Mouse (Mus musculus): ENCODE data around the gene Spata17.

Gene Spata17

DNA sequence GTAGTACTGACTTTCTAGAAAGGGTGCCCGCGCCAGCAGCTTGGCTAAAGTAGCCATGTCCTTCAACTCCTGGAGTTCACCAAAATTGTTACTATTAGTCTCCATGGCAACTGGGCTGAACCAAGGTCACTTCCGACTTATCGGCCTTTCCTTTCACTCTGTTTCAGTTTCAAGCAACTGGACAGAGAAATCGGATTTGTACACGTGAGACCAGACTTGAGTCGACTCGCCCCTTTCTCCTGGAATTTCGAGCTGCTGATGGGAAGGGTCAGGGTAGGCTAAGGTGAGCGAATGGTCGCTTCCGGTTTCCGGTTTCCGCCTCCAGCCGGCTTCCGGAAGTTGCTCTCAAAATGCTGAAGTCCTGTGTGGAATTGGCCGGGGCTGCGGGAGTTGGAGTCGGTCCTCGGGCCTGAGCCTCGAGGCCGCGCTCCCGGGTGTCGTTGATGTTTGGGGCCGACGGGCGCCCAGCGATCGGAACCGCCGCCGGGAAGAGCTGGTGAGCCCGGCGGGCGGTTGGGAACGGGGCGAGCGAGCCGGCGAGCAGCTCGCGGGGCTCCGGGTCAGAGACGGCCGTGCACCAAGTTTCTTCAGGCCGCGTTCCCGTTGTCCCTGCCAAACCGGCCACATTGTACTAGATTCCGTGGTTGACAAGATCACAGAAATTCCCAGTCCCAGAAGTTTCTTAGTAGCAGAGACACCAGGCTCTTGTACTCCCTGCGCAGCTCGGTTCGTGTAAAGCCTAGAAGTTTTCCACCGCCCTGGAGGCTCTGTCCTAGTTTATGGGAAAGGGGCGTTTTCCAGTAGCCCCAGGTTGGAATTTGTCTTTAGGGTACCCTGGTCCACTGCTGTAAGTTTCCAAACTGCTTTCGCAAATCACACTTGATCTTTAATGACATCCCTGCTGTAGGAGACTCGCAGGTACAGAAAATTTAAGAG, at the start of gene Spata17, which contains the start of gene Gpatch2:
Gene Spata17, minus strand, starts transcription at position 285 of the 936 bp plus-strand sequence.
Gene Gpatch2, plus strand, starts transcription at position 328 of the 936 bp plus-strand sequence.
- peak; percentile 37 to 44 for DNase-seq (ENCODE audit: low read depth in 2 of 2, low spot score in 2 of 2)

DNA sequence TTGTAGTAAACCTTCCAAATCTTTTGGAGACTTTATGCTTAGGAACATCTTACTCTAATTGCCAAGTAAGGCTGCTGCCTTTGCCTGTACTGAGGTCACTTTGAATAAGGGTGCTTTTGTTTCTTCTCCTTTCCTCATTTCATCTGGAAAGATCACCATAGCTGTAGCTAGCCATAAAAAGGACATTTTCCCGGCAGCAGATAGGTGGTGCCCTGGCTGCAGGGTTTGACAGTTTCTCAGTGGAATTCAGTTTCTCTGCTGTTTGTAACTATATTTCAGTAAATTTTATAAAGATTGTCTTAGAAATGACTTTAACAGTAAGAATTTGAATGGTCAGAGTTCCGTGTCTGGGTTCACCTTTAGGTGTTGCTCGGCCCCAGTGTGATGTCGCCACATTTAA, 43.5 kb upstream of the Spata17 start:
- DNase-seq (ENCODE audit: low read depth in 2 of 2, low spot score in 2 of 2) = no peak

DNA sequence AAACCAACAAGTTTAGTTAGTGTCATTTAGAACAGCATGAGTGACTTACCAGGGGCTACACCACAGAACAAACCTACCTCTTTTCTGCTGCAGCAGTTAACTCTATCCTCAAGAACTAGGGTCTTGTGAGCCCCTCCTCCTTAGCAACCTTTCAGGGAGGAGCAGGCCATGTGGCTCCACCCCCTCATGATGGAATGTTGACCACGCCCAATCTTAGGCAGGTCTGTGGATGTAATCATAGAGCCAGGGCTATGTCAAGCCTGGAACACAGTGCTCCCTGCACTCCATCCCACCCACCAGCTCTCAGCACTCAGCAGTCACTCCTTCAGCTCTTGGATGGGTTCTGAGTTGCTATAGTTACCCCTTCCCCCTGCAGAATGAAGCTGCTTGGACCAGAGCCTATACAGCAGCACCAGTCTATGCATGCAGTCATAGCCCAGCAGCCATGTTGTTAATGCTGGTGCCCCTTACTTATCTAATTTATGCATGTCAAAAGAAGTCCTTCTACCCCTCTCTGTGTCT, 35.5 kb upstream of the Spata17 start:
- DNase-seq (ENCODE audit: low read depth in 2 of 2, low spot score in 2 of 2) = no peak

DNA sequence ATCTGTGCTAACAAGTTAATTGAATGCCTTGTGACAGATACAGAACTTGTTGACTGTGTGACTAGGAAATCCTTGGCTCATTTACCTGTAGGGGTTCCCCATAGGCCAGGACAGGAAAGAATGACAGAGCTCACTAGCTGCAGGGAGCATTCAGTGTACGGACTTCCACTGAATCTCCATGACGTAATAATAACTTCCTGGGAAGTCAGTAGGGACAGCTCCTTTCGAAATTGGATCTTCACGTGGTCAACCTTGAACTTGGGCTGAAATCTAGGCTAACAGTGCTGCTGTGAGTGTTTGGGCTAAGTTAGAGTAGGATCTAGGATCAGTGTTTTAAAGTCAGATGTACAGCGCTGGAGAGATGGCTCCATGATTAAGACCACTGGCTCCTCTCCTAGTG, 29.5 kb upstream of the Spata17 start:
- DNase-seq (ENCODE audit: low read depth in 2 of 2, low spot score in 2 of 2) = no peak

DNA sequence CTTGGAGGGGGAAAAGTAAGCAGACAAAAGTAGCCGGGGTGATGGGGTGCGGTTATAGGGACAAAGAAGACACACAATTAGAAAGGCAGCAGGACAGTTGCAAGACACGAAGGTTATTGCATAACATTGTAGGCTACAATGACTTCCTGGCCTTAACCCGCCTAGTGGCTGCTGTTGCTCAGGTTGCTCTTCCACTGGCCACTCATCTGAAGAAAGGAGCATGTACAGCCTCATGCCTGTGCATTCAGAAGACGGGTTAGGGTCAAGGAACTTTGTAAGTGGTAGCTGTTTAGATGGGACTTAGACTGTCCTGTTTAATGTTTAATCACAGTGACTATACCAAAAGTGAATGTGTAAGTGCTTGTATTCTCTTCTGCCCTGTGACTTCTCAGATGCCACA, 26.1 kb upstream of the Spata17 start:
- no peak for DNase-seq (ENCODE audit: low read depth in 2 of 2, low spot score in 2 of 2)

DNA sequence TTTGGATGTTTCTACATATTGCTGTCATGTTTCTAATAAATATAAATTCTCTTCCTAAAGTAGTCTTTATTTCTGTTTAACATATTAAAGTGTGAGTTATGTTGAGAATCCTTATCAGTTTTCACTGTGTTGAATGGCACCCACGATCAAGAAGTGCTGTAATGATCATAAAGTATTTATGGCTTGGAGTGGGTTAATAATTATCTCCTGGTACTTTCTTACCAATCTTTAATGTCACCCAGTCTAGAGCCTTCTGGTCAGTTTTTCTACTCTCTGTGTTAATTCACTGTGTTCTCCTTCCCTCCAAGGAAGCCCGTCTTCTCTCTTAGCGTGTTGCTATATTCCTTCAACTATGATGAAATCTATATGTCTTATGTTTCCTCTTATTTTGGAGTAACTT, 25.0 kb upstream of the Spata17 start:
- DNase-seq (ENCODE audit: low read depth in 2 of 2, low spot score in 2 of 2) = no peak

DNA sequence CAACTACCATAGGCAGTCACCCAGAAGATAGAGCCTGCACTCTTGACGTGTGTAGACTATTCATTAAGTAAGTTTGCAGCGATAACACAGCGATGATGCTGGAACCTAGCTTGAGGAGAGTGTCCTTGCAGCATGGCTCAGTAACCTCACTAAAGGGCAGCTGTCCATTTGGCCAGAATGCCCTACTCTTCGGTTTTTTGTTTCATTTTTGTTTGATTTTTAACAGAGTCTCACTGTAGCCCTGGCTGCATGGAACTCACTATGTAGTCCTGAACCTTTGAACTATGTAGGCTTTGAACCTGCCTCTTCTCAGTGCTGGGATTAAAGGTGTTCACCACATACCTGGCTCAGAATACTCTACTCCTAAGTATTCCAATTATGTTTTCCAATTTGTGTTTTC, 22.8 kb upstream of the Spata17 start:
- no peak for DNase-seq (ENCODE audit: low read depth in 2 of 2, low spot score in 2 of 2)

DNA sequence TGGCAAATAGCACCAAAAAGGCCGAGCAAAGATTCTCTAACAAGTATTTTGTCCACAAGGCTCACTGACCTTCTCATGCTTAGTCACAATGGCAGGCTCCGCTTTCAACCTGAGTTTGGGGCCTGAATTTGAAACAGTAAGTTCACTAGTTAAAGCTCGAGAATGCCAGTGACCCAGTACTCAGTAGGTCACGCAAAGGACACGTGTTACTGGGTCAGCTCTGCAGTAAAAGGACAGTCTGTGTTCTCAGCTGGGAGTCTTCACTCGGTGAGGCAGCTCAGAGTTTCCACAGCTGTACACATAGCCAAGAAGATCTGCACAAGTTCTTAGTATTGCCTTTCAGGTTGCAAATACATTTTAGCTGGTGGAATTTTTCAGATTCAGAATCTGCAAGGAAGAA, 21.0 kb upstream of the Spata17 start:
- no peak for DNase-seq (ENCODE audit: low read depth in 2 of 2, low spot score in 2 of 2)

DNA sequence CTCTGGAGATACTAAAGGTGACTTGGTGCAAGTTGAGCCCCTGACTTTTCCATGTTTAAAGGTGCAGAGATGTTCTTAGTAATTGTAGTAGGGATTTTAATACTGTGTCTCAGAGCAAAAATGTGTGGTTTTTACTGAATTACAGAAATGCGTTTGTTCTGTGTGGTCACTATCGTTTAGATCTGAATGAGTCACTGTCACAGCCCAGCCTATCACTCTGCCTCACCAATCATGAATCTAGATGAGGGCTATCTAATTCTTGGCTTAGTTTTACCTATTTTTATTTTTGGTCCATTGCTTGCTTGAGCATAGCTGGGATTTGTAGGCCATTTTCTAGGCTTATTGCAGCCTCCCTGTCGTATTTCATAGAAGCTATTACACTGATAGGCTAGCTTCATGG, 19.9 kb upstream of the Spata17 start:
- no peak for DNase-seq (ENCODE audit: low read depth in 2 of 2, low spot score in 2 of 2)

DNA sequence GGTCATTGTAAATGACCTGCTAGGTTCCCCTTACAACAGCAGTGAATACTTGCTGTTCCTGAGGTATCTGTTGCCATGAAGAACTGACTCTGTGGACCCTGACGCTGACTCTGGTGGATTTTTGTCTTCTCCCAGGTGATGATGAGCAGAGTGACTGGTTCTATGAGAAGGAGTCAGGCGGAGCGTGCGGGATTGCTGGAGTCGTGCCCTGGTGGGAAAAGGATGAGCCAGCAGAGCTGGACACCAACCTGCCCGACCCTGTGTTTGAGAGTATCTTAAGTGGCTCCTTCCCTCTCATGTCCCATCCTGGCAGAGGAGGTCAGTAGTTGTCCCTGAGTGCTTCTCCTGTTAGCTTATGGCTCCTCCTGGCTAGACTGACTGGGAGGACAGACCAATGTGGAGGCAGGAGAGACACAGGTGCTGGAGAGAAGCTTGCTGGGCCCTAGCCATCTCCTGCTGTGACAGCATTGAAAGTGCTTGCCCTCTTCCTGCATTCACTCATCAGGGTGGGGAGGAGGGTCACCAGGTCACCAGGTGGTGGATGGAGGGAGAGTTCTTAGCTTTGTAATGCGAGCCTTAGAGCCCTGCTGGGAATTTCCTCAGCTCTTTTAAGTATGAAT, 17.8 kb upstream of the Spata17 start:
- DNase-seq (ENCODE audit: low read depth in 2 of 2, low spot score in 2 of 2) = no peak

DNA sequence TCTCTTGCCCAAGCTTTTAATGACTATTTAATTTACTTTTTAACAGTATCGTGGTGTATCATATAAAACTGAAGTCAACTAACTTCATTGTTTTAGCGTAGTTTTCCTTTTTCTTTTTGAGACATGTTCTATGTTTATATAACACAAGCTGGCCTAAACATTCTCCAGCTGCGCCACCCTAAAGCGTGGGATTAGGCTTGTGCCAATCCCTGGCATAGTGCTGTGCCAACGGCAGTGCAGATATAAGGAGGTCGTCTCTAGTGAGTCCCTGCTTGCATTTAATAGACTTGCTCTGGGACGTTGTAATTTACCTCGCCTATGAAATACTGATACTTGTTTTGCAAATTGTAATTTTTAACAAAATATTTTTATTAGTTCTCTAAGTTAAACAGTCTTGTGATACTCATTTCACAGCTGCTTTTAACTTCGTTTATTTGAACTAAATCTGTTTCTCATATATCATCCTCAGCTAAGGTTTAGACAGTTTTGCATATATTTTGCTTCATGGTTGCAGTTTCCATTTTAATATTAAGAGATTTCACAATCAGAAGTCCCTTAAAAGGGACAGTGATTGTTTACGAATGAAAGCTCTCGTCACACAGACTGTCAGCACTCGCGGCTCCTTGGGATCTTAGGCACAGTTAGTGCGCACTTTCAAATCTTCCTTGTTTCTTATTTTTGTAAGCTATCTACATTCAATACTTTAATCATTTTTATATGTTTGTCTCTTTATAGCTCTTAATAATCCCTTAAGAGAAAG, 17.1 kb upstream of the Spata17 start:
- no peak for DNase-seq (ENCODE audit: low read depth in 2 of 2, low spot score in 2 of 2)

DNA sequence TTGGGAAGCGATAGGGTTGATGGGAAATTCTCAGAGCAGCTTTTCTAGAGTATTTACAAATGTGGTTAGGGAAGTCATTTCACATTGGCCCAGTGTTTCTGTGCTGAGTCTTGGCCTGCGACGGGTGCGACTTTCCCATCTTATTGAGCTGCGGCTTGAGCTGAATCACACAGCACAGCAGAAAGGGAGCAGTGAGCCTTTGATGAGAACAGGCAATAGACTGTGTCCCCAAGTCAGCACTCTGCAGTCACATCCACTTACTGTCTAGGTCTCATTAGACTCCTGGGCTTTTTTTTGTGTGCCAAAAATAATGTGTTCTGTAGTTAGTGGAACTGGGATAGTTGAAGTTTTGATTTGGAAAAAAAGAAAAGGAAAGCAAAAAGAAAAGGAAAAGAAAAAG, 15.0 kb upstream of the Spata17 start:
- no peak for DNase-seq (ENCODE audit: low read depth in 2 of 2, low spot score in 2 of 2)

DNA sequence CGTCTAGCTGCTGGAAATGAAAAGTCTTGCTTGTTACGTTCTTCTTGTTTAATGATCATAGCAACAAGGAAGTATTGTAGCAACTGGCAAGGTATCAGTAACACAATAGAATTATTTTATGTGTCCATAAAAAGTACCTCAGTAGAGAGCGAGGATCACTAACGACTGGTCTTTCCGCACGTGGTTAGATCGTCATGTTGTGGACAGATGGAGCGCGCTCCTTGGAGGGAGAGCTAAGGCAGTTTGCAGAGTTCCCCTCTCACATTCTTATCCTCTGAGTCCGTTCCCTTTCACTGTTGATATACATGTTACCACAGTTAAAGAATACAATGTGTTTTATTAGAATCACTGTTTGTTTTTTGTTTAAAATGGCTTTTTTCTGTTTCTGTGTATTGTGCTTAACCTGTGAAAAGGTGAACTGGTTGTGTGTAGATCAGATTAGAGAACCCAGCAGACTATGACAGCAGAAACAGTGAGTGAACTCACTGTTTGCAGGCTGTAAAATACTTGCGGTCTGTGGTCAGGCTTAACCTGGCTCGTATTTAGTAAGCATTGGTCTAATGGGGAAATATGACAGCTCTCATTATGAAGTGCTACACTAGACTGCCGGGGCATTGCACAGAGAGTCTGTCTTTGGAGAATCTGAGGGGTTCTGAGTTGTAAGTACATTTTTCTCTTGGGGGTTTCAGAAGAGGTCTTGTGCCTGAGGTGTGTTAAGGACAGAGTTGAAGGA, 13.3 kb upstream of the Spata17 start:
- no peak for DNase-seq (ENCODE audit: low read depth in 2 of 2, low spot score in 2 of 2)

DNA sequence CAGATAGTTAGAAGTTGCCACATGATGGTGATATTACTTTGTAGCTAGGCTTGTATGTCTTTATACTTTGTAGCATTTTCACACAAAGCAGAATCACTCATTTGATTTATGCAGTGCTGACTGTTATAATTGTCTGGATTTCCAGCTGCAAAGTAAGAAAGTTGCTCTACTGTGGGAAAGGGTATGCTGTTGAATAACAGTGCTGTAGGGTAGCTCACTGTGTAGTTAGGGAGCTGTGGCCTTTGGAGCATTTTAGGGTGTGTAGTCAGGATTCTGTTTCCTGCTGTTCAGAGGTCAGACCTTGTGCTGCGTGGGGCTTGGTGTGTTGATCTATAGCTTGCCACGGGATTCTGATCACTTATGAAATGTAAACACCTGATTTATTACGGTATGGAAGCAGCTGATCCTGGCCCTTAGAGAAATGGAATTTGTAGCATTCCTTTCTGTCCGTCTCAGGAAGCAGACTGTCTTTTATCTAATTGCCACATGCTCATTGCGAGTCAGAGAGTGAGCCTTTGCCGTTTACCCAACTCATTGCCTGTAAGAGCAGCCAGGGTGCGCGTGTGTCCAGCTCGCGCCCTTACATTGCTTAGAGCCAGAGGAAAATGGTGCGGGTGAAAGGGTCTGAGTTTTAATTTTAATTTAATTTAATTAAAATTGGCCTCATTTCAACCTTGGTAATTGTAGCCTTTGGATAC, 11.2 kb upstream of the Spata17 start:
- DNase-seq (ENCODE audit: low read depth in 2 of 2, low spot score in 2 of 2) = no peak

DNA sequence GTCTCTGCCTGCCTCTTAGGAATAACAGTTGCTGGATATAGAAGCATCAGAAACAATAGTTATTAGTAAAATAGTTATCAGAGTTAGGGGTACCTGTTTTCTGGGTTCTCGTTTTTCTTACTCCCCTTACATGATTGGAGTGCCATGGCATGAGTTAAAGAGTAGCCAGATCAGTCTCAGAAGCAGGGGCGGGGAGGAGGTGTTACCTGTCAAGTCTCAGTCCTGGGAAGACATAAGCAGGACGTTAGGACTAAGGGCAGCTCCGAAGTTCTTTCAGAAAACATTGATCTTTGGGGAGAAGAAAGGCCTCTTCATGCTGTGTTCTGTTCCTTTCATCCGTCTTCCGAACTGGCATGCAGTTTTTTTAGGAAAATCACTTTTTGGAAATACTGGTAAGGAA, 5.5 kb upstream of the Spata17 start:
- no peak for DNase-seq (ENCODE audit: low read depth in 2 of 2, low spot score in 2 of 2)

DNA sequence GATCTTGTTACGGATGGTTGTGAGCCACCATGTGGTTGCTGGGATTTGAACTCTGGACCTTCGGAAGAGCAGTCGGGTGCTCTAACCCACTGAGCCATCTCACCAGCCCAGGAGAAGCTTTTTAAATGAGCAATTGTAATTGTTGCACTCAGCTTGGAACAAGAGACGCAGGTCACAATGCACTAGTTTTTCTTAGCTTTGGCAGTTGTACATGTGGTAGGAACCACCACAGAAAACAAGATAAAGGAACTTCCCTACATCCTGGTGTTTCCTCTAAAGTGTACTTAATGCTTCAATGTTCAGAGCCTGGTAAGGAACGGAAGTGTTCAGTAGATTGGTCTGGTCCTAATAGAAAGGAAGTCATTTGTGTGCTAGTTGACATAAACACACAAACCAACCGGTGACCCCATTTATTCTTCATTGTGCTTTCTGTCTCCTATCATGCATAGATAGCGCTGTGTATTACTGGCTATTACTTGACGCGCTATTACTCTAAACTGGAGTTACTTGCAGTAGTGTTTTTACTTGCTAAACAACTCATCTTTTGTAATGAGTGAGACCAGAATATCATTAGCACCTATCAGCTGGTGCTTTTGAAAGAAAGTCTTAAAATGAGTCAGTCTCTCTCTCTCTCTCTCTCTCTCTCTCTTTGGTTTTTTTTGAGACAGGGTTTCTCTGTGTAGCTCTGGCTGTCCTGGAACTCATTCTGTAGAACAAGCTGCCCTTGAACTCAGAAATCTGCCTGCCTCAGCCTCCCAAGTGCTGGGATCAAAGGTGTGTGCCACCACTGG, 1.6 kb upstream of the Spata17 start:
- no peak for DNase-seq (ENCODE audit: low read depth in 2 of 2, low spot score in 2 of 2)

DNA sequence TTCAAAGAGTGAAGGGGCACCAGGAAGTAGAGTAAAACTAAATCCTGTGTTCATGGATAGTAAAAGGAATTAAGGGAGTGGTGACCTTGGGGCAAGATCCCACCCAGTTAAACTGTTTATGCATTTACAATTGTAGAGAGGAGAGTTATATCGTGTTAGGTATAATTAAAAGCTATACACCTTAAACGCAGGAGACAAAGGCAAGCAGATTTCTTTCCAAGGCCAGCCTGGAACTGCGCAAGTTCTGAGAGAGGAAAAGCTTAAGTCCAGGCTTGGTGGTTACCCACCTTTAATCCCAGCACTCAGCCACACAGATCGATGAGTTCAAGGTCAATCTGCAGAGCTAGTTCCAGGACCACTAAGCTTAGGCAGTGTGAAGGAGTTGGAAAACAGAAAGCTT, 4.5 kb downstream of the Spata17 start:
- no peak for DNase-seq (ENCODE audit: low read depth in 2 of 2, low spot score in 2 of 2)

DNA sequence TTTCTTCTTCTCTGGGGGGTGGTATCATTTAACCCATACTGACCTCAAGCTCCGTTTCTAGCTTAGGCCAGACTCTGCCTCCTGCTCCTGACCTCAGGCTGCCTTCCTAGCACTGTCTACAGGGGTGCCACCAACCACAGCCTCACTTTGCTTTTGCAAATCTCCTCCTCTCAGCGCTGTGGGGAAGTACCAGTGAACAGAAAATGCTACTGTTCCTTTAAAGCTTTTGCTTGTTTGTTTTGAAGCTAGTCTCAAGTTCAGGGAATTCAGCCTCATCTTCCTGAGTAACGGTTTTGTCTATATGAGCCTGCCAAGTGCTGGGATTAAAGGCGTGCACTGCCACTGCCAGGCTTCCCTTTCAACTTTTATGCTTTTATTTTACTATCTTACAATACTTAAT, 5.8 kb downstream of the Spata17 start:
- DNase-seq (ENCODE audit: low read depth in 2 of 2, low spot score in 2 of 2) = no peak

DNA sequence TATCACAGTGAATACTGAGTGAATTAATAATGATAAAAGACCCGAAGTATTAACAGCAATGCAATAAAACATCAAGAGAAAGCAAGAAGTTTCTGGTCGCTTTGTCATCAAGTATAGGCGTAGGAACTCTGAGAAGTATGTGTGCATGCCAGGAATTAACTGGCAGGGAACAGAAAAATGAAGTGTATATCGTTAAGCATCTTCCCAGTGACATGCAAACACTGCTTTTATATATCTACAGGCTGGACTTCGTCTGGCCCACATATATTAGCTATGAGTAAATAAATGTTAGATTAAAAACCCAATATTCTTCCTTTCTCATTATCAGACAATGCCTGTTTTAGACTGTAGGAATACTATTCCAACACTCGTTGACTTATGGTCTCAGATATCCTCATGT, 9.8 kb downstream of the Spata17 start:
- no peak for DNase-seq (ENCODE audit: low read depth in 2 of 2, low spot score in 2 of 2)

DNA sequence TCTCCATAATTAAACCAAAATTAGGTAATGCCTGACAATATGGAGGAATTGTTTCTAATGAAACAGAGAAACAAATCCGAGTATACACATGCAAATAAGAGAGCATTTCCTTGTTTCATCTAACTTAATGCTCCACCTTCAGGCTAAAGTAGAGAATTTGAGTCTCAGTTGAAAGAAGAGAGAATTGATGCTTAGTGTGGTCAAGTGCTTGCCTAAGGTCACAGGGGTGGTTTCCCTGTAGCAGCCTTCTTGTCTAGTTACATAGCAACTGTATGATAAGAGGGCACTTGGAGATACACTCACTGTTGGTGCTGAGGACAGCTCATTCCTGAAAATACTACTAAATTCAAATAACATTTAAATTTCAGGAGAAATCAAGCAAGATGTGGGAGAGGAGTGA, 36.7 kb downstream of the Spata17 start:
- no peak for DNase-seq (ENCODE audit: low read depth in 2 of 2, low spot score in 2 of 2)

Data from CD8-positive naive resting alpha-beta T cell, adult 2 months (primary cell).